Mouse (Mus musculus) heart, postnatal 0 days (tissue): ENCODE measurements around the gene Ece1. TPM values are rescaled to one million over a fixed set of nuclear protein-coding genes. Genes with fewer than 3 reads are reported as not detected.

ENCODE experiments used
- ATAC-seq: fragments of 200-750 bp; cut with Nextera tagmentation; 2 replicates; pipeline ENCODE4 v1.8.0; 2017; ENCODE audit warnings: low read depth, moderate number of reproducible peaks, moderate library complexity; ENCODE audit not compliant: insufficient read depth
- DNase-seq: peaks from one replicate; pipeline ENCODE4 v3.0.0-alpha.2; 2016; ENCODE audit warnings: low spot score
- H3K27ac ChIP-seq: fragments of 300-500 bp; sonication (generic); 2 replicates; pipeline ENCODE4 v1.5.1; 2014; ENCODE audit warnings: low read depth, mild to moderate bottlenecking
- H3K27me3 ChIP-seq: fragments of 300-500 bp; sonication (generic); 2 replicates; pipeline ENCODE4 v1.6.1; 2014; ENCODE audit warnings: low read length, mixed read lengths; ENCODE audit not compliant: control insufficient read depth, insufficient read depth
- H3K36me3 ChIP-seq: fragments of 300-500 bp; sonication (generic); replicated peaks from 2 replicates; pipeline ENCODE4 v1.6.1; 2014; ENCODE audit warnings: low read length, mixed read lengths; ENCODE audit not compliant: control insufficient read depth, insufficient read depth
- H3K4me1 ChIP-seq: fragments of 300-500 bp; sonication (generic); 2 replicates; pipeline ENCODE4 v1.6.1; 2014; ENCODE audit warnings: antibody characterized with exemption; ENCODE audit not compliant: control insufficient read depth, insufficient read depth
- H3K4me2 ChIP-seq: fragments of 300-500 bp; sonication (generic); 2 replicates; pipeline ENCODE4 v1.6.1; 2014; ENCODE audit warnings: low read depth, mild to moderate bottlenecking, low read length, moderate library complexity
- H3K4me3 ChIP-seq: fragments of 300-500 bp; sonication (generic); 2 replicates; pipeline ENCODE4 v1.5.1; 2014; ENCODE audit warnings: low read depth, low read length
- H3K9ac ChIP-seq: fragments of 300-500 bp; sonication (generic); replicated peaks from 2 replicates; pipeline ENCODE4 v1.6.1; 2014; ENCODE audit warnings: low read depth, low read length, mixed read lengths
- H3K9me3 ChIP-seq: fragments of 300-500 bp; sonication (generic); replicated peaks from 2 replicates; pipeline ENCODE4 v1.6.1; 2016; ENCODE audit warnings: low read length; ENCODE audit not compliant: control insufficient read depth
- CTCF ChIP-seq: IDR thresholded peaks from 2 replicates; pipeline ENCODE4 v1.5.1; 2016; ENCODE audit warnings: antibody characterized with exemption, control low read depth, low read depth
- EP300 ChIP-seq: IDR thresholded peaks from 2 replicates; pipeline ENCODE4 v1.6.1; 2016; ENCODE audit warnings: antibody characterized with exemption, low read depth
- WGBS: fragments of 180-500 bp; shearing (Covaris S2); extraction: QIAGEN DNeasy Blood & Tissue Kit; methylation state at CpG from one replicate; pipeline ENCODE4 v1.1.7; 2014; 5-methylcytosine and 5-hydroxymethylcytosine counted together
- polyA plus RNA-seq: library from polyadenylated mRNA; unstranded; fragments of >200 nt; fragmentation: Nextera tagmentation; extraction: Ambion mirVana; gene quantifications from 2 replicates; pipeline ENCODE4 v1.2.1, GENCODE M21; 2015
- total RNA-seq: library from RNA; depleted of rRNA; stranded (reverse); fragments of >200 nt; gene quantifications from 2 replicates; pipeline ENCODE4 v1.2.3, GENCODE M21; 2014; ENCODE audit warnings: low replicate concordance

Gene Ece1
- total and polyA plus RNA-seq, 2 experiments from 2014 or later: 35.4 to 140 TPM

- no peaks in the 10 kb centered on the region for H3K4me1 ChIP-seq
- no peaks in the 10 kb centered on the region for H3K27me3 ChIP-seq
- H3K27ac ChIP-seq: no peak overlapping the region
- WGBS: 72% methylated on average over 9 of the region's 9 CpGs
- DNase-seq (no peak), ATAC-seq (no peak)
- TF ChIP-seq EP300 (no peak), CTCF (no peak)
- H3K36me3 ChIP-seq: no peaks in the 10 kb centered on the region
- H3K9me3 ChIP-seq: no peaks in the 10 kb centered on the region
- no peak overlapping the region for H3K9ac ChIP-seq
- no peak overlapping the region for H3K4me2 ChIP-seq
- H3K4me3 ChIP-seq: no peak overlapping the region
Measured at GRCm38 (mm10) chr4:137875466-137876092, 13.5 kb downstream of the Ece1 start.

- TF ChIP-seq CTCF (no peak), EP300 (no peak)
- no peak for DNase-seq
- Histone ChIP-seq H3K27me3 (no peaks in the 10 kb centered on the region), H3K27ac (no peak overlapping the region), H3K4me2 (no peak overlapping the region), H3K9me3 (no peaks in the 10 kb centered on the region), H3K4me1 (no peaks in the 10 kb centered on the region), H3K9ac (no peak overlapping the region), H3K4me3 (no peak overlapping the region), H3K36me3 (no peaks in the 10 kb centered on the region)
- ATAC-seq: no peak
- 45% methylated on average over 6 of the region's 6 CpGs for WGBS
Measured at GRCm38 (mm10) chr4:137876834-137877233, 14.8 kb downstream of the Ece1 start.

GRCm38 (mm10) chr4:137877432-137877881, 15.4 kb downstream of the Ece1 start:
- ATAC-seq (no peak), DNase-seq (no peak)
- no peak overlapping the region for H3K9ac ChIP-seq
- no peaks in the 10 kb centered on the region for H3K27me3 ChIP-seq
- H3K4me1 ChIP-seq: no peaks in the 10 kb centered on the region
- H3K4me2 ChIP-seq: no peak overlapping the region
- no peaks in the 10 kb centered on the region for H3K36me3 ChIP-seq
- H3K27ac ChIP-seq: no peak overlapping the region
- 51% methylated on average over 4 of the region's 4 CpGs for WGBS
- TF ChIP-seq EP300: no peak
- TF ChIP-seq CTCF: no peak
- no peak overlapping the region for H3K4me3 ChIP-seq
- no peaks in the 10 kb centered on the region for H3K9me3 ChIP-seq

GRCm38 (mm10) chr4:137879383-137880156, 17.5 kb downstream of the Ece1 start:
- no peaks in the 10 kb centered on the region for H3K4me1 ChIP-seq
- DNase-seq (no peak), ATAC-seq (no peak)
- WGBS: 81% methylated on average over 8 of the region's 8 CpGs
- no peak overlapping the region for H3K9ac ChIP-seq
- no peaks in the 10 kb centered on the region for H3K36me3 ChIP-seq
- no peaks in the 10 kb centered on the region for H3K27me3 ChIP-seq
- TF ChIP-seq CTCF (no peak), EP300 (no peak)
- no peak overlapping the region for H3K27ac ChIP-seq
- H3K4me3 ChIP-seq: no peak overlapping the region
- H3K4me2 ChIP-seq: no peak overlapping the region
- H3K9me3 ChIP-seq: no peaks in the 10 kb centered on the region

- no peak for DNase-seq
- no peak overlapping the region for H3K4me2 ChIP-seq
- no peaks in the 10 kb centered on the region for H3K9me3 ChIP-seq
- no peaks in the 10 kb centered on the region for H3K4me1 ChIP-seq
- no peak overlapping the region for H3K4me3 ChIP-seq
- WGBS: 78% methylated on average over 8 of the region's 8 CpGs
- TF ChIP-seq EP300: no peak
- no peak for TF ChIP-seq CTCF
- no peak overlapping the region for H3K27ac ChIP-seq
- H3K36me3 ChIP-seq: no peaks in the 10 kb centered on the region
- no peak overlapping the region for H3K9ac ChIP-seq
- ATAC-seq: no peak
- H3K27me3 ChIP-seq: no peaks in the 10 kb centered on the region
Measured at GRCm38 (mm10) chr4:137881445-137881844, 19.4 kb downstream of the Ece1 start.
